Mouse (Mus musculus): ENCODE results near the gene Hist1h3c.

The Hist1h3c gene

GRCm38 (mm10) chr13:23757211-23757773, 11.9 kb upstream of the Hist1h3c start:
- DNase-seq (ENCODE audit: low spot score in 2 of 2): no peak

GRCm38 (mm10) chr13:23756790-23757189, 11.4 kb upstream of the Hist1h3c start, which contains the start of gene Hist1h4b:
Gene Hist1h4b (plus strand): TSS chr13:23757013.
- peak; percentile 93 to 97 for DNase-seq (ENCODE audit: low spot score in 2 of 2)

- DNase-seq (ENCODE audit: low spot score in 2 of 2): no peak
Observed at GRCm38 (mm10) chr13:23755000-23755399, 9.6 kb upstream of the Hist1h3c start.

- DNase-seq (ENCODE audit: low spot score in 2 of 2): no peak
Observed at GRCm38 (mm10) chr13:23753314-23754078, 8.1 kb upstream of the Hist1h3c start.

- DNase-seq (ENCODE audit: low spot score in 2 of 2): no peak
Observed at GRCm38 (mm10) chr13:23752742-23753172, 7.4 kb upstream of the Hist1h3c start.

GRCm38 (mm10) chr13:23752067-23752741, 6.8 kb upstream of the Hist1h3c start, which contains the start of gene Hist1h3b:
Gene Hist1h3b (plus strand): TSS chr13:23752267.
- peak; percentile 83 to 91 for DNase-seq (ENCODE audit: low spot score in 2 of 2)

GRCm38 (mm10) chr13:23751478-23751956, 6.1 kb upstream of the Hist1h3c start:
- DNase-seq (ENCODE audit: low spot score in 2 of 2): no peak

- peak; percentile 62 to 74 for DNase-seq (ENCODE audit: low spot score in 2 of 2)
Observed at GRCm38 (mm10) chr13:23750839-23751477, 5.6 kb upstream of the Hist1h3c start, which contains the start of gene Hist1h2ab. Gene Hist1h2ab (plus strand): TSS chr13:23751126.

- DNase-seq (ENCODE audit: low spot score in 2 of 2): no peak
Observed at GRCm38 (mm10) chr13:23749563-23750121, 4.2 kb upstream of the Hist1h3c start.

- no peak for DNase-seq (ENCODE audit: low spot score in 2 of 2)
Observed at GRCm38 (mm10) chr13:23747892-23748288, 2.5 kb upstream of the Hist1h3c start.

- no peak for DNase-seq (ENCODE audit: low spot score in 2 of 2)
Observed at GRCm38 (mm10) chr13:23747081-23747891, 1.9 kb upstream of the Hist1h3c start.

GRCm38 (mm10) chr13:23746201-23747080, 1.0 kb upstream of the Hist1h3c start, which contains the start of gene Hist1h2bb:
Gene Hist1h2bb (plus strand): TSS chr13:23746734.
- DNase-seq (ENCODE audit: low spot score in 2 of 2): peak; percentile 76 to 87

GRCm38 (mm10) chr13:23744421-23745380, 701 bp downstream of the Hist1h3c start:
- no peak for DNase-seq (ENCODE audit: low spot score in 2 of 2)

- no peak for DNase-seq (ENCODE audit: low spot score in 2 of 2)
Observed at GRCm38 (mm10) chr13:23743963-23744362, 1.4 kb downstream of the Hist1h3c start.

GRCm38 (mm10) chr13:23743215-23743614, 2.2 kb downstream of the Hist1h3c start:
- DNase-seq (ENCODE audit: low spot score in 2 of 2): no peak

GRCm38 (mm10) chr13:23742007-23742406, 3.4 kb downstream of the Hist1h3c start:
- no peak for DNase-seq (ENCODE audit: low spot score in 2 of 2)

GRCm38 (mm10) chr13:23740910-23741309, 4.5 kb downstream of the Hist1h3c start:
- no peak for DNase-seq (ENCODE audit: low spot score in 2 of 2)

- no peak for DNase-seq (ENCODE audit: low spot score in 2 of 2)
Observed at GRCm38 (mm10) chr13:23740256-23740840, 5.1 kb downstream of the Hist1h3c start.
